Mouse (Mus musculus) spleen, adult 2 months (tissue): ENCODE data around the gene Filip1l.

Experiments
- CTCF ChIP-seq: fragments of 200-500 bp; IDR thresholded peaks from 2 replicates; pipeline ENCODE4 v1.5.1; 2011; ENCODE audit warnings: mild to moderate bottlenecking, inconsistent platforms; ENCODE audit not compliant: insufficient read depth, insufficient read length, insufficient replicate concordance; ENCODE audit errors: extremely low read depth
- POLR2A ChIP-seq: fragments of 200-500 bp; IDR thresholded peaks from 2 replicates; pipeline ENCODE4 v1.6.1; 2011; ENCODE audit warnings: low read depth, low read length, inconsistent platforms

DNA sequence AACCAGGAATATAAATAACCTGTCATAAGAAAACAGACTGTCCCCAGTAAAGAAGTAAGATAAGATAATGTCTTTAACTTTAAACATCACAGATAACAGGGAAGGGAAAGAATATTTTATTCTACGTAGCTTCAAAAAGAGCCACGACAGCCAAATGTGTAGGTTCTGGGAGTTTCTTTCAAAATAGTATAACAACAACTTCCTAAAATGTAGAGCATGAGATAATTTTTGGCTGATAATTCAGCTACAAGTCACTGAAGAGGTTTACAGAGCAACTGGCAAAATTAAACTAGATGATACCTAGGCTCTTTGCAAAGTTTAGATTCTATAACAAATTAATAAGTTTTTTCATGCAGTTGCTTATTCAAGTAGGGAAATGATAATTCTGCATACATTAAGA lies 130.6 kb downstream of the Filip1l start:
- TF ChIP-seq POLR2A (no peak), CTCF (no peak)
